Mouse (Mus musculus) stomach, postnatal 0 days (tissue): Measurements from ENCODE around the gene Rtp4.

Experiments
- CTCF ChIP-seq: IDR thresholded peaks from 2 replicates; pipeline ENCODE4 v1.5.1; 2016; ENCODE audit warnings: antibody characterized with exemption, low read depth, mild to moderate bottlenecking, moderate library complexity
- EP300 ChIP-seq: optimal IDR thresholded peaks from 2 replicates; pipeline ENCODE3; 2016; ENCODE audit warnings: antibody characterized with exemption

DNA sequence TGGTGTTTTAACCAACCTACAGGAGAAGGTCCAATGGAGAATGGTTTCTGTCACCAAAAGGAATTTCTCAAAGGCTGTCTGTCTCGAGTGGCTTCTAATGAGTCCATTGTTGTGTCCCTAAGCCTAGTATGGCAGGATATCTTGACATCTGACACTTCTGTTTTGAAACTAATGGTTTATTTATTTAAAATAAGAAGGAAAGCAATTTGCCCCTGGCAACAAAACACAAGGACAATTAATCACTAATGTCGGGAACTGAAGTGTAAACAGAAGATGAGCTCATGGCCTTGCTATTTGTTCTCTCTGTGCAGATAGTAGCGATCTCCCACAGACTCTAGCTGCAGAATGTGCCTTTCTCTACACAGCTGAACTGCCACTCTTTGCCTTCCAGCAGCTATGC is 22.7 kb upstream of the Rtp4 start:
- TF ChIP-seq EP300: no peak
- TF ChIP-seq CTCF: no peak
